Mouse (Mus musculus) thymus, adult 2 months (tissue): ENCODE results near the gene Smarca5. TPM values are rescaled to one million over a fixed set of nuclear protein-coding genes. Genes with fewer than 3 reads are reported as not detected.
"Not testable (repeated sequence)": the region's sequence is repeated elsewhere in the genome, so short reads cannot be mapped to it uniquely, and the experiment has no call there.

ENCODE experiments used
- DNase-seq: peaks from one replicate; pipeline ENCODE4 v3.0.0; 2021
- H3K27ac ChIP-seq: fragments of 200-500 bp; 2 replicates; pipeline ENCODE4 v1.5.1; 2012; ENCODE audit warnings: low read length, control low read depth; ENCODE audit not compliant: control insufficient read depth, insufficient read depth
- H3K27me3 ChIP-seq: fragments of 200-500 bp; 2 replicates; pipeline ENCODE4 v1.6.1; 2012; ENCODE audit warnings: mild to moderate bottlenecking, low read length, moderate library complexity, mixed read lengths; ENCODE audit not compliant: control insufficient read depth, insufficient read depth
- H3K36me3 ChIP-seq: fragments of 200-500 bp; 2 replicates; pipeline ENCODE4 v1.6.1; 2012; ENCODE audit warnings: mild to moderate bottlenecking, low read length, moderate library complexity; ENCODE audit not compliant: control insufficient read depth, insufficient read depth
- H3K4me1 ChIP-seq: fragments of 200-500 bp; replicated peaks from 2 replicates; pipeline ENCODE4 v1.6.1; 2012; ENCODE audit warnings: low read length; ENCODE audit not compliant: control insufficient read depth, insufficient read depth
- H3K4me3 ChIP-seq: fragments of 200-500 bp; 2 replicates; pipeline ENCODE4 v1.5.1; 2012; ENCODE audit warnings: mild to moderate bottlenecking, low read length, control low read depth, moderate library complexity; ENCODE audit not compliant: control insufficient read depth, insufficient read depth
- CTCF ChIP-seq: fragments of 200-500 bp; IDR thresholded peaks from 2 replicates; pipeline ENCODE4 v1.5.1; 2012; ENCODE audit warnings: mild to moderate bottlenecking, control low read depth, low read length, moderate library complexity, borderline replicate concordance; ENCODE audit not compliant: control insufficient read depth, poor library complexity, insufficient read depth; ENCODE audit errors: extremely low read depth
- POLR2A ChIP-seq: fragments of 200-500 bp; IDR thresholded peaks from 2 replicates; pipeline ENCODE4 v1.6.1; 2012; ENCODE audit warnings: mild to moderate bottlenecking, low read length, control low read depth, moderate library complexity; ENCODE audit not compliant: control insufficient read depth, poor library complexity, insufficient read depth; ENCODE audit errors: extremely low read depth
- WGBS: fragments of 180-500 bp; shearing (Covaris S2); methylation state at CpG from one replicate; pipeline ENCODE4 v1.1.7; 2018; 5-methylcytosine and 5-hydroxymethylcytosine counted together
- polyA plus RNA-seq: library from polyadenylated mRNA; depleted of rRNA; stranded (reverse); fragments of >200 nt; gene quantifications from 2 replicates; pipeline ENCODE4 v1.2.3, GENCODE M21; 2012; rRNA removed

Gene Smarca5
- 14.9 and 29.3 TPM in 2 replicates for polyA plus RNA-seq

- peak within 1 kb of the TSS; percentile 94 for H3K4me3 ChIP-seq
- H3K27ac ChIP-seq, result peak within 1 kb of the TSS; percentile 87
- TF ChIP-seq POLR2A, result peak; percentile 54
- not testable (repeated sequence) for H3K27me3 ChIP-seq, H3K36me3 ChIP-seq, H3K4me1 ChIP-seq
- 2% methylated on average over 90 of the region's 91 CpGs for WGBS
- peak; percentile 94 for DNase-seq
Measured at GRCm38 (mm10) chr8:80739155-80739924, at the start of gene Smarca5. Smarca5 (minus strand) TSS chr8:80739497.

- no peak overlapping the region for H3K4me3 ChIP-seq
- H3K36me3 ChIP-seq, result no peaks in the 10 kb centered on the region
- 95% methylated on average over 9 of the region's 9 CpGs for WGBS
- no peaks in the 10 kb centered on the region for H3K4me1 ChIP-seq
- no peaks in the 10 kb centered on the region for H3K27me3 ChIP-seq
- TF ChIP-seq CTCF (no peak), POLR2A (no peak)
- no peak for DNase-seq
- H3K27ac ChIP-seq, result no peak overlapping the region
Measured at GRCm38 (mm10) chr8:80784559-80784958, 45.3 kb upstream of the Smarca5 start.

GRCm38 (mm10) chr8:80783271-80783670 is 44.0 kb upstream of the Smarca5 start:
- Histone ChIP-seq H3K27ac (no peak overlapping the region), H3K4me3 (no peak overlapping the region), H3K27me3 (no peaks in the 10 kb centered on the region), H3K4me1 (no peaks in the 10 kb centered on the region), H3K36me3 (no peaks in the 10 kb centered on the region)
- 98% methylated on average over 4 of the region's 4 CpGs for WGBS
- no peak for DNase-seq
- no peak for TF ChIP-seq POLR2A
- no peak for TF ChIP-seq CTCF

GRCm38 (mm10) chr8:80781338-80781737 is 42.0 kb upstream of the Smarca5 start:
- DNase-seq, result no peak
- H3K4me1 ChIP-seq, result no peaks in the 10 kb centered on the region

GRCm38 (mm10) chr8:80780271-80780670 is 41.0 kb upstream of the Smarca5 start:
- Histone ChIP-seq H3K4me1 (no peaks in the 10 kb centered on the region), H3K27me3 (no peaks in the 10 kb centered on the region), H3K27ac (no peak overlapping the region), H3K36me3 (no peaks in the 10 kb centered on the region), H3K4me3 (no peak overlapping the region)
- no peak for DNase-seq
- 94% methylated on average over 4 of the region's 4 CpGs for WGBS
- TF ChIP-seq CTCF, result no peak
- TF ChIP-seq POLR2A, result no peak

More at GRCm38 (mm10) chr8:80781338-80781737, 42.0 kb upstream of the Smarca5 start:
- Histone ChIP-seq H3K4me3 (no peak overlapping the region), H3K27ac (no peak overlapping the region), H3K27me3 (no peaks in the 10 kb centered on the region), H3K36me3 (no peaks in the 10 kb centered on the region)
- no peak for TF ChIP-seq POLR2A
- no peak for TF ChIP-seq CTCF
- 95% methylated on average over 10 of the region's 10 CpGs for WGBS

GRCm38 (mm10) chr8:80776436-80776835 is 37.1 kb upstream of the Smarca5 start:
- no peak for DNase-seq
- no peaks in the 10 kb centered on the region for H3K27me3 ChIP-seq
- H3K36me3 ChIP-seq, result no peaks in the 10 kb centered on the region
- 89% methylated on average over 8 of the region's 8 CpGs for WGBS
- no peak overlapping the region for H3K27ac ChIP-seq
- H3K4me1 ChIP-seq, result no peaks in the 10 kb centered on the region
- TF ChIP-seq POLR2A, result no peak
- no peak for TF ChIP-seq CTCF
- no peak overlapping the region for H3K4me3 ChIP-seq
